Mouse (Mus musculus) forebrain, postnatal 0 days (tissue): ENCODE measurements around the gene Cd209a. TPM values are rescaled to one million over a fixed set of nuclear protein-coding genes. Genes with fewer than 3 reads are reported as not detected.

Source experiments
- ATAC-seq: fragments of 200-750 bp; cut with Nextera tagmentation; 2 replicates; pipeline ENCODE4 v1.8.0; 2017; ENCODE audit warnings: mild to moderate bottlenecking, moderate library complexity
- DNase-seq: peaks from one replicate; pipeline ENCODE4 v3.0.0-alpha.2; 2015
- H3K27ac ChIP-seq: fragments of 300-500 bp; sonication (generic); 2 replicates; pipeline ENCODE4 v1.5.1; 2014; ENCODE audit warnings: low read depth, mild to moderate bottlenecking, antibody characterized with exemption, low read length, moderate library complexity, mixed read lengths
- H3K27me3 ChIP-seq: fragments of 300-500 bp; sonication (generic); 2 replicates; pipeline ENCODE4 v1.6.1; 2014; ENCODE audit warnings: mild to moderate bottlenecking, low read length, mixed read lengths; ENCODE audit not compliant: insufficient read depth
- H3K36me3 ChIP-seq: fragments of 300-500 bp; sonication (generic); 2 replicates; pipeline ENCODE4 v1.6.1; 2014; ENCODE audit warnings: mild to moderate bottlenecking, moderate library complexity; ENCODE audit not compliant: insufficient read depth
- H3K4me1 ChIP-seq: fragments of 300-500 bp; sonication (generic); 2 replicates; pipeline ENCODE4 v1.6.1; 2014; ENCODE audit warnings: antibody characterized with exemption; ENCODE audit not compliant: insufficient read depth
- H3K4me2 ChIP-seq: fragments of 300-500 bp; sonication (generic); 2 replicates; pipeline ENCODE4 v1.6.1; 2014; ENCODE audit warnings: low read depth, mild to moderate bottlenecking, moderate library complexity
- H3K4me3 ChIP-seq: fragments of 300-500 bp; sonication (generic); 2 replicates; pipeline ENCODE4 v1.5.1; 2014; ENCODE audit warnings: low read depth, low read length, mixed read lengths
- H3K9ac ChIP-seq: fragments of 300-500 bp; sonication (generic); 2 replicates; pipeline ENCODE4 v1.6.1; 2014; ENCODE audit warnings: mild to moderate bottlenecking
- H3K9me3 ChIP-seq: fragments of 300-500 bp; sonication (generic); 2 replicates; pipeline ENCODE4 v1.6.1; 2016; ENCODE audit warnings: low read length
- CTCF ChIP-seq: sonication (generic); IDR thresholded peaks from 2 replicates; pipeline ENCODE4 v1.5.1; 2016; ENCODE audit warnings: antibody characterized with exemption, control low read depth, low read depth
- WGBS: fragments of 180-500 bp; shearing (Covaris S2); extraction: QIAGEN DNeasy Blood & Tissue Kit; methylation state at CpG from one replicate; pipeline ENCODE4 v1.1.7; 2014; 5-methylcytosine and 5-hydroxymethylcytosine counted together
- polyA plus RNA-seq: library from polyadenylated mRNA; unstranded; fragments of >200 nt; fragmentation: Nextera tagmentation; extraction: Ambion mirVana; gene quantifications from 2 replicates; pipeline ENCODE4 v1.2.1, GENCODE M21; 2015
- total RNA-seq: library from RNA; depleted of rRNA; stranded (reverse); fragments of >200 nt; gene quantifications from 2 replicates; pipeline ENCODE4 v1.2.3, GENCODE M21; 2014

Cd209a gene
- total and polyA plus RNA-seq, 2 experiments from 2014 or later = 0.13 TPM; not detected in 1

DNA sequence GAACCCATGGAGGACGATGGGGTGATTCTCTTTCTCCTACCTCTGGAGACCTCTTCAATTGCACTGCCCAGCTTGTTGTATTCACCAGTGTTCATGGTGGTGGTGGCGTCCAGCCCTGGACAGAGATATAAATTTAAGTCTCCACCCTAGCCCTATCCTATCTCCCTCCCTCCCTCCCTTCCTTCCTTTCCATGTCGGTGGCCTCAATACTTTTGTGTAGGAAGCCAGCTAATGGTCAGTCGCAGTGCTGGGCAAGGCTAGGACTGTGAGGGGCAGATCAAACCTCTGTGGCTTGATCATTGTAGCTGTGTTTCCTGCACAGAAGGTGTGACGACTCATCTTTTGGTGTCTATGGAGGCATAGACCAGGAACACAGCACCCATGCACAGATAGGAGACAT lies 28.2 kb downstream of the Cd209a start, which contains the start of gene Clec4g:
Gene Clec4g (minus strand): TSS at position 101 of the 400 bp plus-strand sequence.
- WGBS = 76% methylated on average over 5 of the region's 5 CpGs
- no peak for ATAC-seq

GRCm38 (mm10) chr8:3718559-3718958 lies 30.2 kb downstream of the Cd209a start:
- no peak overlapping the region for H3K9ac ChIP-seq
- no peaks in the 10 kb centered on the region for H3K27me3 ChIP-seq
- TF ChIP-seq CTCF = peak; percentile 72
- H3K9me3 ChIP-seq = no peaks in the 10 kb centered on the region
- no peaks in the 10 kb centered on the region for H3K4me1 ChIP-seq
- no peak overlapping the region for H3K4me2 ChIP-seq
- H3K36me3 ChIP-seq = no peaks in the 10 kb centered on the region
- no peak overlapping the region for H3K4me3 ChIP-seq
- ATAC-seq = peak; percentile 32; the same call in 1 of the 2 replicates
- peak; percentile 26 for DNase-seq
- WGBS = 18% methylated on average over 14 of the region's 14 CpGs
- H3K27ac ChIP-seq = no peak overlapping the region

More for the DNA sequence above, 28.2 kb downstream of the Cd209a start, which contains the start of gene Clec4g:
- Histone ChIP-seq H3K27ac (no peak within 1 kb of the TSS), H3K27me3 (no peaks in the 10 kb centered on the region), H3K9ac (no peak within 1 kb of the TSS), H3K4me2 (no peak within 1 kb of the TSS), H3K36me3 (no peaks in the 10 kb centered on the region), H3K4me1 (no peaks in the 10 kb centered on the region), H3K4me3 (no peak within 1 kb of the TSS), H3K9me3 (no peaks in the 10 kb centered on the region)
- no peak for DNase-seq
- TF ChIP-seq CTCF = no peak

GRCm38 (mm10) chr8:3717321-3717954 lies 31.3 kb downstream of the Cd209a start:
- DNase-seq = no peak
- H3K9me3 ChIP-seq = no peaks in the 10 kb centered on the region
- no peaks in the 10 kb centered on the region for H3K27me3 ChIP-seq
- no peak for ATAC-seq
- H3K9ac ChIP-seq = no peak overlapping the region
- no peak for TF ChIP-seq CTCF
- WGBS = 86% methylated on average over 12 of the region's 12 CpGs
- H3K4me2 ChIP-seq = no peak overlapping the region
- no peak overlapping the region for H3K4me3 ChIP-seq
- H3K27ac ChIP-seq = no peak overlapping the region
- no peaks in the 10 kb centered on the region for H3K36me3 ChIP-seq
- no peaks in the 10 kb centered on the region for H3K4me1 ChIP-seq

GRCm38 (mm10) chr8:3711646-3712045 lies 37.1 kb downstream of the Cd209a start:
- H3K4me2 ChIP-seq = no peak overlapping the region
- no peaks in the 10 kb centered on the region for H3K36me3 ChIP-seq
- no peak overlapping the region for H3K4me3 ChIP-seq
- H3K27me3 ChIP-seq = no peaks in the 10 kb centered on the region
- TF ChIP-seq CTCF = no peak
- no peak overlapping the region for H3K9ac ChIP-seq
- H3K27ac ChIP-seq = no peak overlapping the region
- DNase-seq (no peak), ATAC-seq (no peak)
- H3K9me3 ChIP-seq = no peaks in the 10 kb centered on the region
- no peaks in the 10 kb centered on the region for H3K4me1 ChIP-seq
- 67% methylated on average over 2 of the region's 2 CpGs for WGBS

GRCm38 (mm10) chr8:3710312-3710711 lies 38.5 kb downstream of the Cd209a start:
- H3K9me3 ChIP-seq = no peaks in the 10 kb centered on the region
- H3K4me1 ChIP-seq = no peaks in the 10 kb centered on the region
- H3K9ac ChIP-seq = no peak overlapping the region
- WGBS = 85% methylated on average over 3 of the region's 3 CpGs
- ATAC-seq (no peak), DNase-seq (no peak)
- no peaks in the 10 kb centered on the region for H3K27me3 ChIP-seq
- no peak overlapping the region for H3K4me3 ChIP-seq
- H3K4me2 ChIP-seq = no peak overlapping the region
- H3K27ac ChIP-seq = no peak overlapping the region
- no peaks in the 10 kb centered on the region for H3K36me3 ChIP-seq
- no peak for TF ChIP-seq CTCF

DNA sequence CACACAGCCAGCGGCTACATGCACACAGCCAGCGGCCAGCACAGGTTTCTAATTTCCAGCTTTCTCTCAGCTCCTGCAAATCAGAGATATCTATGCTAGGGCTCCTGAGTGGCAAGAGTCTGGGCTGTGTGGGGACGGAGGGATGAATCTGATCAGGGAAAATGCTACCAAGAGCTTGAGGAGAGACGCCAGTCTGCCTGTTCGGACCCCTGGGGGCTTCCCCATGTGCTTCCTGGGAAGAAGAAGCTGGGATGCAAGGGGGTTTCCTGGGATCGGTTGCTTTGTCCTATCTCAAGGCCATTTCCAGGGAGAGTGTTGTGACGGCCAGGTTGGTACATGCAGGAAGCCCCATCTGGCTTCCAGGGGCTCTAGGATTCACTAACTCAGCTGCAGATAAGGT lies 41.2 kb downstream of the Cd209a start:
- Histone ChIP-seq H3K9me3 (no peaks in the 10 kb centered on the region), H3K4me1 (no peaks in the 10 kb centered on the region), H3K36me3 (no peaks in the 10 kb centered on the region), H3K27me3 (no peaks in the 10 kb centered on the region), H3K4me2 (no peak overlapping the region), H3K9ac (no peak overlapping the region), H3K27ac (no peak overlapping the region), H3K4me3 (no peak overlapping the region)
- TF ChIP-seq CTCF = no peak
- no peak for ATAC-seq
- no peak for DNase-seq
- WGBS = 79% methylated on average over 7 of the region's 7 CpGs

GRCm38 (mm10) chr8:3705711-3706110 lies 43.1 kb downstream of the Cd209a start:
- Histone ChIP-seq H3K9me3 (no peaks in the 10 kb centered on the region), H3K27me3 (no peaks in the 10 kb centered on the region), H3K4me3 (no peak overlapping the region), H3K36me3 (no peaks in the 10 kb centered on the region), H3K9ac (no peak overlapping the region), H3K4me2 (no peak overlapping the region), H3K4me1 (no peaks in the 10 kb centered on the region), H3K27ac (no peak overlapping the region)
- DNase-seq (no peak), ATAC-seq (no peak)
- 63% methylated on average over 4 of the region's 4 CpGs for WGBS
- TF ChIP-seq CTCF = peak; percentile 16; the same call in 1 of the 2 replicates
